Mouse (Mus musculus): ENCODE data around the gene Spata31d1a. TPM values are rescaled to one million over a fixed set of nuclear protein-coding genes. Genes with fewer than 3 reads are reported as not detected.
A peak's percentile ranks its signal among the peaks of the same experiment; 100 is the strongest.
"Not testable (repeated sequence)": the region's sequence is repeated elsewhere in the genome, so short reads cannot be mapped to it uniquely, and the experiment has no call there.

Spata31d1a gene
- 0.04 TPM in 1 of 2 replicates, not detected in the other for polyA plus RNA-seq (2015; fragmentation: Nextera tagmentation; extraction: Ambion mirVana)

- no peak within 1 kb of the TSS for H3K27ac ChIP-seq
- H3K9me3 ChIP-seq (replicated peaks) = no peaks in the 10 kb centered on the region
- H3K4me1 ChIP-seq = no peaks in the 10 kb centered on the region
- no peaks in the 10 kb centered on the region for H3K27me3 ChIP-seq
- H3K36me3 ChIP-seq = no peaks in the 10 kb centered on the region
- no peak within 1 kb of the TSS for H3K9ac ChIP-seq
- 90% methylated on average over 15 of the region's 15 CpGs for WGBS
- no peak within 1 kb of the TSS for H3K4me3 ChIP-seq (replicated peaks)
- ATAC-seq (replicated peaks; ENCODE audit: low FRiP score) = no peak
- H3K4me2 ChIP-seq = no peak within 1 kb of the TSS
Measured at GRCm38 (mm10) chr13:59710230-59710629, at the start of gene Spata31d1a. TSS of gene Spata31d1a (minus strand) at chr13:59710330.

GRCm38 (mm10) chr13:59756906-59757305 is 46.8 kb upstream of the Spata31d1a start:
- Histone ChIP-seq H3K27me3 (no peaks in the 10 kb centered on the region), H3K9ac (no peak overlapping the region), H3K9me3 (replicated peaks) (no peaks in the 10 kb centered on the region), H3K4me2 (no peak overlapping the region), H3K36me3 (peaks cover 69% of the 10 kb centered on the region), H3K4me3 (replicated peaks) (no peak overlapping the region), H3K4me1 (0 out of 2 replicates have a peak, but pooled peaks cover 3% of the 10 kb centered on the region), H3K27ac (0 out of 2 replicates have a peak overlapping the region, but pooled peaks have one; percentile 14)
- WGBS = 74% methylated on average over 7 of the region's 7 CpGs
- no peak for ATAC-seq (replicated peaks; ENCODE audit: low FRiP score)

- no peak overlapping the region for H3K27ac ChIP-seq
- H3K9me3 ChIP-seq (replicated peaks) = no peaks in the 10 kb centered on the region
- H3K27me3 ChIP-seq = no peaks in the 10 kb centered on the region
- WGBS = 79% methylated on average over 12 of the region's 12 CpGs
- H3K4me1 ChIP-seq = no peaks in the 10 kb centered on the region
- no peak overlapping the region for H3K9ac ChIP-seq
- H3K4me2 ChIP-seq = no peak overlapping the region
- no peak overlapping the region for H3K4me3 ChIP-seq (replicated peaks)
- H3K36me3 ChIP-seq = peaks cover 15% of the 10 kb centered on the region
- no peak for ATAC-seq (replicated peaks; ENCODE audit: low FRiP score)
Measured at GRCm38 (mm10) chr13:59750310-59750709, 40.2 kb upstream of the Spata31d1a start.

GRCm38 (mm10) chr13:59746711-59747110 is 36.6 kb upstream of the Spata31d1a start, which contains the start of gene 1700014D04Rik:
TSS of gene 1700014D04Rik (minus strand) at chr13:59746752.
- no peaks in the 10 kb centered on the region for H3K27me3 ChIP-seq
- no peaks in the 10 kb centered on the region for H3K9me3 ChIP-seq (replicated peaks)
- 0 out of 2 replicates have a peak, but pooled peaks have one; percentile 15 for ATAC-seq (replicated peaks; ENCODE audit: low FRiP score)
- no peaks in the 10 kb centered on the region for H3K36me3 ChIP-seq
- H3K4me2 ChIP-seq = no peak within 1 kb of the TSS
- H3K9ac ChIP-seq = no peak within 1 kb of the TSS
- H3K4me1 ChIP-seq = no peaks in the 10 kb centered on the region
- no peak within 1 kb of the TSS for H3K27ac ChIP-seq
- no peak within 1 kb of the TSS for H3K4me3 ChIP-seq (replicated peaks)
- 79% methylated on average over 9 of the region's 9 CpGs for WGBS

- no peak overlapping the region for H3K27ac ChIP-seq
- 66% methylated on average over 6 of the region's 6 CpGs for WGBS
- H3K4me1 ChIP-seq = no peaks in the 10 kb centered on the region
- H3K4me3 ChIP-seq (replicated peaks) = no peak overlapping the region
- ATAC-seq (replicated peaks; ENCODE audit: low FRiP score) = 0 out of 2 replicates have a peak, but pooled peaks have one; percentile 29
- no peaks in the 10 kb centered on the region for H3K9me3 ChIP-seq (replicated peaks)
- H3K36me3 ChIP-seq = no peaks in the 10 kb centered on the region
- no peak overlapping the region for H3K9ac ChIP-seq
- H3K27me3 ChIP-seq = no peaks in the 10 kb centered on the region
- H3K4me2 ChIP-seq = no peak overlapping the region
Measured at GRCm38 (mm10) chr13:59746164-59746563, 36.0 kb upstream of the Spata31d1a start.

GRCm38 (mm10) chr13:59745462-59745861 is 35.3 kb upstream of the Spata31d1a start:
- H3K9ac ChIP-seq = no peak overlapping the region
- no peaks in the 10 kb centered on the region for H3K4me1 ChIP-seq
- WGBS = 88% methylated on average over 6 of the region's 6 CpGs
- no peak for ATAC-seq (replicated peaks; ENCODE audit: low FRiP score)
- no peak overlapping the region for H3K4me3 ChIP-seq (replicated peaks)
- no peak overlapping the region for H3K4me2 ChIP-seq
- no peaks in the 10 kb centered on the region for H3K9me3 ChIP-seq (replicated peaks)
- no peaks in the 10 kb centered on the region for H3K27me3 ChIP-seq
- H3K27ac ChIP-seq = no peak overlapping the region
- no peaks in the 10 kb centered on the region for H3K36me3 ChIP-seq

- ATAC-seq (replicated peaks; ENCODE audit: low FRiP score) = no peak
- Histone ChIP-seq H3K4me1 (no peaks in the 10 kb centered on the region), H3K4me2 (no peak overlapping the region), H3K9ac (no peak overlapping the region), H3K9me3 (replicated peaks) (no peaks in the 10 kb centered on the region), H3K4me3 (replicated peaks) (no peak overlapping the region), H3K27me3 (no peaks in the 10 kb centered on the region), H3K36me3 (no peaks in the 10 kb centered on the region), H3K27ac (no peak overlapping the region)
- 78% methylated on average over 10 of the region's 10 CpGs for WGBS
Measured at GRCm38 (mm10) chr13:59741697-59742096, 31.6 kb upstream of the Spata31d1a start.

- WGBS = 81% methylated on average over 11 of the region's 11 CpGs
- Histone ChIP-seq H3K27me3 (no peaks in the 10 kb centered on the region), H3K9me3 (replicated peaks) (no peaks in the 10 kb centered on the region), H3K4me1 (no peaks in the 10 kb centered on the region), H3K36me3 (no peaks in the 10 kb centered on the region), H3K27ac (no peak overlapping the region), H3K4me2 (no peak overlapping the region), H3K4me3 (replicated peaks) (no peak overlapping the region), H3K9ac (no peak overlapping the region)
- ATAC-seq (replicated peaks; ENCODE audit: low FRiP score) = no peak
Measured at GRCm38 (mm10) chr13:59741096-59741495, 31.0 kb upstream of the Spata31d1a start.

- no peaks in the 10 kb centered on the region for H3K4me1 ChIP-seq
- no peaks in the 10 kb centered on the region for H3K9me3 ChIP-seq (replicated peaks)
- no peak overlapping the region for H3K9ac ChIP-seq
- ATAC-seq (replicated peaks; ENCODE audit: low FRiP score) = no peak
- WGBS = 92% methylated on average over 4 of the region's 4 CpGs
- no peaks in the 10 kb centered on the region for H3K36me3 ChIP-seq
- no peaks in the 10 kb centered on the region for H3K27me3 ChIP-seq
- H3K4me2 ChIP-seq = no peak overlapping the region
- no peak overlapping the region for H3K4me3 ChIP-seq (replicated peaks)
- no peak overlapping the region for H3K27ac ChIP-seq
Measured at GRCm38 (mm10) chr13:59739397-59739796, 29.3 kb upstream of the Spata31d1a start.

GRCm38 (mm10) chr13:59738455-59738854 is 28.3 kb upstream of the Spata31d1a start:
- H3K9ac ChIP-seq = no peak overlapping the region
- H3K4me1 ChIP-seq = no peaks in the 10 kb centered on the region
- no peak overlapping the region for H3K27ac ChIP-seq
- H3K36me3 ChIP-seq = no peaks in the 10 kb centered on the region
- H3K4me3 ChIP-seq (replicated peaks) = no peak overlapping the region
- WGBS = 85% methylated on average over 2 of the region's 2 CpGs
- H3K27me3 ChIP-seq = no peaks in the 10 kb centered on the region
- no peaks in the 10 kb centered on the region for H3K9me3 ChIP-seq (replicated peaks)
- ATAC-seq (replicated peaks; ENCODE audit: low FRiP score) = peak; percentile 40; the same call in 1 of the 2 replicates
- H3K4me2 ChIP-seq = no peak overlapping the region

GRCm38 (mm10) chr13:59735190-59735589 is 25.1 kb upstream of the Spata31d1a start:
- no peak overlapping the region for H3K9ac ChIP-seq
- H3K27me3 ChIP-seq = no peaks in the 10 kb centered on the region
- no peak overlapping the region for H3K4me2 ChIP-seq
- no peaks in the 10 kb centered on the region for H3K4me1 ChIP-seq
- H3K27ac ChIP-seq = no peak overlapping the region
- WGBS = 29% methylated on average over 3 of the region's 3 CpGs
- no peak overlapping the region for H3K4me3 ChIP-seq (replicated peaks)
- H3K36me3 ChIP-seq = no peaks in the 10 kb centered on the region
- H3K9me3 ChIP-seq (replicated peaks) = no peaks in the 10 kb centered on the region
- 0 out of 2 replicates have a peak, but pooled peaks have one; percentile 57 for ATAC-seq (replicated peaks; ENCODE audit: low FRiP score)

- H3K4me2 ChIP-seq; H3K4me3 ChIP-seq (replicated peaks); ATAC-seq (replicated peaks; ENCODE audit: low FRiP score); H3K9ac ChIP-seq; H3K4me1 ChIP-seq; H3K9me3 ChIP-seq (replicated peaks); H3K27ac ChIP-seq; H3K27me3 ChIP-seq; H3K36me3 ChIP-seq: not testable (repeated sequence)
- 32% methylated on average over 6 of the region's 6 CpGs for WGBS
Measured at GRCm38 (mm10) chr13:59734347-59734746, 24.2 kb upstream of the Spata31d1a start.

- H3K4me3 ChIP-seq (replicated peaks) = no peak overlapping the region
- H3K27ac ChIP-seq = no peak overlapping the region
- no peaks in the 10 kb centered on the region for H3K4me1 ChIP-seq
- H3K36me3 ChIP-seq = no peaks in the 10 kb centered on the region
- no peaks in the 10 kb centered on the region for H3K27me3 ChIP-seq
- no peak overlapping the region for H3K4me2 ChIP-seq
- no peak for ATAC-seq (replicated peaks; ENCODE audit: low FRiP score)
- no peak overlapping the region for H3K9ac ChIP-seq
- no peaks in the 10 kb centered on the region for H3K9me3 ChIP-seq (replicated peaks)
- WGBS = 83% methylated on average over 4 of the region's 4 CpGs
Measured at GRCm38 (mm10) chr13:59733936-59734335, 23.8 kb upstream of the Spata31d1a start.
